Mouse (Mus musculus) heart, embryonic 10.5 days (tissue): ENCODE measurements at regions not wholly inside any gene's neighbourhood (a gene's known extent, or its start where the extent isn't known, plus 50 kb on each side); places are given as distances from the start of the nearest gene placed in this dataset.

ENCODE experiments used
- DNase-seq: peaks from one replicate; pipeline ENCODE4 v3.0.0-alpha.2; 2017; ENCODE audit warnings: low spot score
- H3K27ac ChIP-seq: fragments of 300-500 bp; sonication (generic); 2 replicates; pipeline ENCODE4 v1.5.1; 2016; ENCODE audit warnings: mild to moderate bottlenecking
- H3K27me3 ChIP-seq: fragments of 300-500 bp; sonication (generic); 2 replicates; pipeline ENCODE4 v1.6.1; 2016; ENCODE audit warnings: mild to moderate bottlenecking; ENCODE audit not compliant: poor library complexity, insufficient read depth, severe bottlenecking
- H3K36me3 ChIP-seq: fragments of 300-500 bp; sonication (generic); 2 replicates; pipeline ENCODE4 v1.6.1; 2016; ENCODE audit warnings: mild to moderate bottlenecking, moderate library complexity
- H3K4me1 ChIP-seq: fragments of 300-500 bp; sonication (generic); 2 replicates; pipeline ENCODE4 v1.6.1; 2016; ENCODE audit warnings: mild to moderate bottlenecking
- H3K4me3 ChIP-seq: fragments of 300-500 bp; sonication (generic); 2 replicates; pipeline ENCODE4 v1.5.1; 2016; ENCODE audit warnings: mild to moderate bottlenecking, moderate library complexity
- H3K9me3 ChIP-seq: fragments of 300-500 bp; sonication (generic); 2 replicates; pipeline ENCODE4 v1.6.1; 2016; ENCODE audit warnings: mild to moderate bottlenecking, moderate library complexity
- WGBS: fragments of 180-500 bp; shearing (Covaris S2); methylation state at CpG from one replicate; pipeline ENCODE4 v1.1.7; 2016; 5-methylcytosine and 5-hydroxymethylcytosine counted together

GRCm38 (mm10) chr4:142947673-142948072 lies 265.1 kb downstream of the Prdm2 start:
- WGBS: 75% methylated on average over 6 of the region's 6 CpGs
- H3K27me3 ChIP-seq: no peaks in the 10 kb centered on the region
- H3K9me3 ChIP-seq: no peaks in the 10 kb centered on the region

GRCm38 (mm10) chr4:142933627-142934026 lies 279.2 kb downstream of the Prdm2 start:
- H3K4me1 ChIP-seq: no peaks in the 10 kb centered on the region
- DNase-seq: no peak
- H3K27me3 ChIP-seq: no peaks in the 10 kb centered on the region
- 81% methylated on average over 9 of the region's 9 CpGs for WGBS
- no peaks in the 10 kb centered on the region for H3K9me3 ChIP-seq
- no peak overlapping the region for H3K27ac ChIP-seq
- H3K36me3 ChIP-seq: no peaks in the 10 kb centered on the region
- no peak overlapping the region for H3K4me3 ChIP-seq

More at GRCm38 (mm10) chr4:142947673-142948072, 265.1 kb downstream of the Prdm2 start:
- no peak for DNase-seq
- no peak overlapping the region for H3K27ac ChIP-seq
- no peak overlapping the region for H3K4me3 ChIP-seq
- no peaks in the 10 kb centered on the region for H3K36me3 ChIP-seq
- no peaks in the 10 kb centered on the region for H3K4me1 ChIP-seq

- no peak overlapping the region for H3K27ac ChIP-seq
- no peaks in the 10 kb centered on the region for H3K36me3 ChIP-seq
- 84% methylated on average over 4 of the region's 4 CpGs for WGBS
- no peak overlapping the region for H3K4me3 ChIP-seq
- H3K27me3 ChIP-seq: no peaks in the 10 kb centered on the region
- no peaks in the 10 kb centered on the region for H3K9me3 ChIP-seq
- no peak for DNase-seq
- no peaks in the 10 kb centered on the region for H3K4me1 ChIP-seq
Measured at GRCm38 (mm10) chr4:142929245-142929644, 283.6 kb downstream of the Prdm2 start.

- Histone ChIP-seq H3K9me3 (no peaks in the 10 kb centered on the region), H3K36me3 (no peaks in the 10 kb centered on the region), H3K27ac (no peak overlapping the region), H3K4me1 (no peaks in the 10 kb centered on the region), H3K4me3 (no peak overlapping the region), H3K27me3 (no peaks in the 10 kb centered on the region)
- DNase-seq: no peak
- 83% methylated on average over 7 of the region's 7 CpGs for WGBS
Measured at GRCm38 (mm10) chr4:142927328-142928108, 285.3 kb downstream of the Prdm2 start.

GRCm38 (mm10) chr4:142925111-142925510 lies 287.7 kb downstream of the Prdm2 start:
- no peak overlapping the region for H3K27ac ChIP-seq
- no peak overlapping the region for H3K4me3 ChIP-seq
- H3K27me3 ChIP-seq: no peaks in the 10 kb centered on the region
- no peaks in the 10 kb centered on the region for H3K9me3 ChIP-seq
- no peak for DNase-seq
- H3K36me3 ChIP-seq: no peaks in the 10 kb centered on the region
- no peaks in the 10 kb centered on the region for H3K4me1 ChIP-seq
- 77% methylated on average over 8 of the region's 8 CpGs for WGBS

GRCm38 (mm10) chr4:142909355-142909947 lies 303.3 kb downstream of the Prdm2 start:
- H3K36me3 ChIP-seq: no peaks in the 10 kb centered on the region
- WGBS: 60% methylated on average over 17 of the region's 17 CpGs
- no peak overlapping the region for H3K27ac ChIP-seq
- no peak overlapping the region for H3K4me3 ChIP-seq
- no peak for DNase-seq
- no peaks in the 10 kb centered on the region for H3K27me3 ChIP-seq
- H3K9me3 ChIP-seq: no peaks in the 10 kb centered on the region
- H3K4me1 ChIP-seq: no peaks in the 10 kb centered on the region

GRCm38 (mm10) chr4:142908782-142909181 lies 304.0 kb downstream of the Prdm2 start:
- no peaks in the 10 kb centered on the region for H3K9me3 ChIP-seq
- no peak overlapping the region for H3K27ac ChIP-seq
- no peak for DNase-seq
- H3K4me1 ChIP-seq: no peaks in the 10 kb centered on the region
- no peak overlapping the region for H3K4me3 ChIP-seq
- H3K36me3 ChIP-seq: no peaks in the 10 kb centered on the region
- WGBS: 62% methylated on average over 6 of the region's 6 CpGs
- no peaks in the 10 kb centered on the region for H3K27me3 ChIP-seq

- no peaks in the 10 kb centered on the region for H3K27me3 ChIP-seq
- no peak overlapping the region for H3K4me3 ChIP-seq
- no peaks in the 10 kb centered on the region for H3K4me1 ChIP-seq
- DNase-seq: no peak
- no peak overlapping the region for H3K27ac ChIP-seq
- WGBS: 69% methylated on average over 9 of the region's 9 CpGs
- no peaks in the 10 kb centered on the region for H3K36me3 ChIP-seq
- H3K9me3 ChIP-seq: no peaks in the 10 kb centered on the region
Measured at GRCm38 (mm10) chr4:142903356-142904032, 309.3 kb downstream of the Prdm2 start.

- no peak for DNase-seq
- Histone ChIP-seq H3K9me3 (0 out of 2 replicates have a peak, but pooled peaks cover 6% of the 10 kb centered on the region), H3K4me1 (no peaks in the 10 kb centered on the region), H3K4me3 (no peak overlapping the region), H3K27ac (no peak overlapping the region), H3K36me3 (no peaks in the 10 kb centered on the region), H3K27me3 (no peaks in the 10 kb centered on the region)
- 76% methylated on average over 3 of the region's 9 CpGs for WGBS
Measured at GRCm38 (mm10) chr4:142900792-142901191, 312.0 kb downstream of the Prdm2 start.

GRCm38 (mm10) chr4:142898994-142899393 lies 313.8 kb downstream of the Prdm2 start:
- 0 out of 2 replicates have a peak, but pooled peaks cover 6% of the 10 kb centered on the region for H3K9me3 ChIP-seq
- WGBS: 75% methylated on average over 1 of the region's 1 CpGs
- H3K27me3 ChIP-seq: no peaks in the 10 kb centered on the region
- no peak overlapping the region for H3K27ac ChIP-seq
- DNase-seq: no peak
- H3K36me3 ChIP-seq: no peaks in the 10 kb centered on the region
- no peak overlapping the region for H3K4me3 ChIP-seq
- H3K4me1 ChIP-seq: no peaks in the 10 kb centered on the region

GRCm38 (mm10) chr4:142890711-142891110 lies 322.1 kb downstream of the Prdm2 start:
- 85% methylated on average over 1 of the region's 1 CpGs for WGBS
- DNase-seq: no peak
- Histone ChIP-seq H3K27me3 (no peaks in the 10 kb centered on the region), H3K36me3 (no peaks in the 10 kb centered on the region), H3K27ac (no peak overlapping the region), H3K4me3 (no peak overlapping the region), H3K4me1 (no peaks in the 10 kb centered on the region), H3K9me3 (0 out of 2 replicates have a peak, but pooled peaks cover 3% of the 10 kb centered on the region)

- Histone ChIP-seq H3K4me3 (no peak overlapping the region), H3K4me1 (no peaks in the 10 kb centered on the region), H3K9me3 (0 out of 2 replicates have a peak, but pooled peaks cover 3% of the 10 kb centered on the region), H3K36me3 (no peaks in the 10 kb centered on the region), H3K27ac (no peak overlapping the region), H3K27me3 (no peaks in the 10 kb centered on the region)
- 69% methylated on average over 4 of the region's 4 CpGs for WGBS
- no peak for DNase-seq
Measured at GRCm38 (mm10) chr4:142888891-142889290, 323.9 kb downstream of the Prdm2 start.

- 0 out of 2 replicates have a peak, but pooled peaks cover 3% of the 10 kb centered on the region for H3K9me3 ChIP-seq
- no peaks in the 10 kb centered on the region for H3K27me3 ChIP-seq
- H3K36me3 ChIP-seq: no peaks in the 10 kb centered on the region
- H3K4me1 ChIP-seq: no peaks in the 10 kb centered on the region
- H3K4me3 ChIP-seq: no peak overlapping the region
- 46% methylated on average over 6 of the region's 6 CpGs for WGBS
- no peak for DNase-seq
- no peak overlapping the region for H3K27ac ChIP-seq
Measured at GRCm38 (mm10) chr4:142887876-142888275, 324.9 kb downstream of the Prdm2 start.
